Mouse (Mus musculus): Measurements from ENCODE around the gene Eral1. TPM values are rescaled to one million over a fixed set of nuclear protein-coding genes. Genes with fewer than 3 reads are reported as not detected.

Eral1 gene
- polyA plus RNA-seq (2017; shearing (Covaris generic)) = 37.6 TPM

GRCm38 (mm10) chr11:78079961-78080921, at the start of gene Eral1:
Eral1 (minus strand) TSS chr11:78080383.

DNA sequence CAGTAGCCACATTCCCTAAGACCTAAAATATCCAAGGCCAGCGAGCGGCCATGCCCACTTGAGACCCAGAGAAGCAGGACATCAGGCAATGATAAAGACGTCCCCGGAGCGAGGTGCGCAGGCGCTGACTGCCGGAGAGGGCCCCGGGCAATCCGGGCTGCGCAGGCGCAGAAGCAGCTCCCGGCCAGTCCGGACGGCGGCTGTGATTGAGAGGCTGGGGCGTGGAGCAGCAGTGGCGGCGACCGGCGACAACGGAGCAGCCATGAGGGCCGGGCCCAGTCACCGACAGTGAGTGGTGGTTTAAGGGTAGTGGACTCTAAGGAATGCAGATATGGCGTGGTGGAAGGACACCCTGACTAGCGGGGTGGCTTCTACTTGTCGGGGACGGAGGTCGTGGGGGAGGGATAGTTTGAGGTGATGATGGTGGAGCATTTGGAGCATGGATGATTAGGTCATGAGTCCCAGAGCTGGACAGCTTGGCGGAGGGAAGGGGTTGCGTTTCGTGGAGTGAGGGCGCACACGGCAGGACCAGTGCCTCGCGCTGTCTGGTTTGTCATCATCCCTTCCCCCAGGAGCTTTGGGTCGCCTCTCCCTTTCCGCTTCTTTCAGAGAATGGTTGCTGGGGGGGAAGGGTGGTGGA, 14.4 kb upstream of the Eral1 start, which contains the start of gene Fam222b:
Gene Fam222b, plus strand, starts transcription at position 157 of the 640 bp plus-strand sequence.

DNA sequence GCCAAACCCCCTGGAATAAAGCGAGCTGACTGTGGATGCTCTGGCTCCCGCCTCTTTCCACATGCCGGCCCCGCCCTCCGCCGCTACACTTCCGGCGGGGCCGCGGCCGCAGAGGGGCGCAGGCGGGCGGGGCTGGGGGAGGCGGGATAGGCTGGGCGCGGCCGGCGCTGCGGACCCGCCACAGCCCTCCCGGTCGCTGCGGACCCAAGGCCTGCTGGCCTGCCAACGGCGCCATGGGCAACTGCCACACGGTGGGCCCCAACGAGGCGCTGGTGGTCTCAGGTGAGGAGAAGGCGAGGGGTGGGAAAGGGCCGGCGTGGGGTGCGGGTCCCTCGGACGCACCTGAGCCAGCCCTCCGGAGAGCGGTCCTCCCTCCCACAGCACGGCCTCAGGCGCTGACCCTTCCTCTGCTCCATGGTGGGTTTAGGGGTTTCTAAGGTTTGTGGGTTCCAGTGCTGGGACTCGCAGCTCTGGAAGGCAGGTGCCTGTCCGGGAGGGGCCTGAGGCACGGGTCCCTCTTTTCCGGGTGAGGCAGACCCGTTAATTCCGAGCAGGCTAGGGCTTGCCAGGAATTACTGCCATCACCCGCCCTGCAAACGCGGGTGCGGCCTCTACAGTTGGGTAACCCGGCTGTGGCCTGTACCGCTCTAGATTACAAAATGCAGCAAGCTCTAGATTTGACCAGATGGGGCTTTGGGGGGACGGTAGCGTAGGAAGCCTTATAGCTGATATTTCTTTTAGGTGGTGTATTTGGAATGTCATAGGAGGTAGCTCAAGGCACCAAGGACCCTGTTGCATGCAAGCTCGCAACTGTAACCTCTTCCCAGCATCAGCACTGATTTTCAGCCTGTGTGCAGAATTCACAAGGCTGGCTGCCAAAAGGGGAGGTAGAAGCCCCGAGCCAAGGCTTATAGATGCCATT, 42.1 kb downstream of the Eral1 start, which contains the start of gene Flot2:
Gene Flot2, plus strand, starts transcription at position 101 of the 922 bp plus-strand sequence.

GRCm38 (mm10) chr11:78031947-78032808, 48.0 kb downstream of the Eral1 start, which contains the start of gene Dhrs13:
Dhrs13 (plus strand) TSS chr11:78032280.

Other genes starting within 250 kb of the Eral1 start
- 1.2 TPM for gene Pipox, start 186.3 kb downstream of the Eral1 start, polyA plus RNA-seq (2017; shearing (Covaris generic))
- not detected for gene Sez6, start 149.6 kb downstream of the Eral1 start, polyA plus RNA-seq (2017; shearing (Covaris generic))
- 24.3 TPM for gene Phf12, start 97.6 kb downstream of the Eral1 start, polyA plus RNA-seq (2017; shearing (Covaris generic))
- 1.8 TPM for gene Dhrs13, start 48.1 kb downstream of the Eral1 start, polyA plus RNA-seq (2017; shearing (Covaris generic))
- gene Flot2, start 42.5 kb downstream of the Eral1 start, polyA plus RNA-seq (2017; shearing (Covaris generic)) = 22.8 TPM
- 22.6 TPM for gene Fam222b, start 14.3 kb upstream of the Eral1 start, polyA plus RNA-seq (2017; shearing (Covaris generic))
- gene Traf4, start 85.2 kb upstream of the Eral1 start, polyA plus RNA-seq (2017; shearing (Covaris generic)) = 4.9 TPM
- 14.1 TPM for gene Nek8, start 96.3 kb upstream of the Eral1 start, polyA plus RNA-seq (2017; shearing (Covaris generic))
- gene Tlcd1, start 96.3 kb upstream of the Eral1 start, polyA plus RNA-seq (2017; shearing (Covaris generic)) = 3.6 TPM
- 1,683 TPM for gene Rpl23a, start 103.2 kb upstream of the Eral1 start, polyA plus RNA-seq (2017; shearing (Covaris generic))
- not detected for gene Rab34, start 108.0 kb upstream of the Eral1 start, polyA plus RNA-seq (2017; shearing (Covaris generic))
- 0.67 TPM for gene Proca1, start 113.0 kb upstream of the Eral1 start, polyA plus RNA-seq (2017; shearing (Covaris generic))
- gene Sdf2, start 165.4 kb upstream of the Eral1 start, polyA plus RNA-seq (2017; shearing (Covaris generic)) = 112 TPM
- 52.5 TPM for gene Supt6, start 165.6 kb upstream of the Eral1 start, polyA plus RNA-seq (2017; shearing (Covaris generic))
- gene 2610507B11Rik, start 181.4 kb upstream of the Eral1 start, polyA plus RNA-seq (2017; shearing (Covaris generic)) = 91.8 TPM
- 0.61 TPM for gene BC030499, start 210.5 kb upstream of the Eral1 start, polyA plus RNA-seq (2017; shearing (Covaris generic))
- 3.5 TPM for gene Spag5, start 221.1 kb upstream of the Eral1 start, polyA plus RNA-seq (2017; shearing (Covaris generic))
- gene Aldoc, start 242.6 kb upstream of the Eral1 start, polyA plus RNA-seq (2017; shearing (Covaris generic)) = 15.5 TPM
- gene Pigs, start 248.0 kb upstream of the Eral1 start, polyA plus RNA-seq (2017; shearing (Covaris generic)) = 132 TPM